Mouse (Mus musculus): ENCODE data around the gene Daglb.

The Daglb gene

GRCm38 (mm10) chr5:143522882-143523281 is 58.5 kb downstream of the Daglb start:
- DNase-seq = no peak

GRCm38 (mm10) chr5:143525454-143526225 is 61.3 kb downstream of the Daglb start:
- no peak for DNase-seq

- DNase-seq = peak; percentile 30
Observed at GRCm38 (mm10) chr5:143526698-143527331, 62.4 kb downstream of the Daglb start.

GRCm38 (mm10) chr5:143527486-143528307 is 63.3 kb downstream of the Daglb start, which contains the start of gene Rac1:
Gene Rac1, minus strand, starts transcription at chr5:143528036.
- peak; percentile 95 for DNase-seq

GRCm38 (mm10) chr5:143528308-143528683 is 63.9 kb downstream of the Daglb start:
- DNase-seq = no peak

- no peak for DNase-seq
Observed at GRCm38 (mm10) chr5:143530715-143531114, 66.3 kb downstream of the Daglb start.

GRCm38 (mm10) chr5:143534922-143535321 is 70.5 kb downstream of the Daglb start:
- DNase-seq = no peak

GRCm38 (mm10) chr5:143537022-143537421 is 72.6 kb downstream of the Daglb start:
- DNase-seq = no peak

- no peak for DNase-seq
Observed at GRCm38 (mm10) chr5:143539111-143539510, 74.7 kb downstream of the Daglb start.

GRCm38 (mm10) chr5:143547384-143547783 is 83.0 kb downstream of the Daglb start:
- peak; percentile 76 for DNase-seq

- DNase-seq = peak; percentile 33
Observed at GRCm38 (mm10) chr5:143547866-143548265, 83.5 kb downstream of the Daglb start.

GRCm38 (mm10) chr5:143548401-143548846 is 84.0 kb downstream of the Daglb start:
- DNase-seq = peak; percentile 94

- DNase-seq = peak; percentile 65
Observed at GRCm38 (mm10) chr5:143548922-143549321, 84.5 kb downstream of the Daglb start.

GRCm38 (mm10) chr5:143552911-143553310 is 88.5 kb downstream of the Daglb start:
- DNase-seq = no peak

GRCm38 (mm10) chr5:143555233-143555632 is 90.8 kb downstream of the Daglb start:
- DNase-seq = no peak

All from cerebellum, adult 9-11 months (tissue).